Mouse (Mus musculus) G1E (cell line): Measurements from ENCODE around the gene Umod. TPM values are rescaled to one million over a fixed set of nuclear protein-coding genes. Genes with fewer than 3 reads are reported as not detected.
A peak's percentile ranks its signal among the peaks of the same experiment; 100 is the strongest.

Source experiments
- ATAC-seq: 2 replicates; pipeline ENCODE4 v1.8.0; 2016; ENCODE audit warnings: mild to moderate bottlenecking; ENCODE audit not compliant: insufficient number of reproducible peaks, poor library complexity, low FRiP score, severe bottlenecking; ENCODE audit errors: extremely low read depth
- DNase-seq: peaks from one replicate; pipeline ENCODE4 v3.0.0; 2012; ENCODE audit warnings: low spot score
- H3K27me3 ChIP-seq: 2 replicates; pipeline ENCODE4 v1.6.1; 2012; ENCODE audit warnings: mild to moderate bottlenecking, low read length, inconsistent platforms; ENCODE audit not compliant: insufficient read depth
- H3K36me3 ChIP-seq: replicated peaks from 2 replicates; pipeline ENCODE3; 2012; ENCODE audit warnings: mild to moderate bottlenecking, inconsistent platforms
- H3K4me1 ChIP-seq: 2 replicates; pipeline ENCODE4 v1.6.1; 2012; ENCODE audit warnings: low read depth, low read length, inconsistent platforms, mixed read lengths; ENCODE audit not compliant: insufficient read depth
- H3K4me3 ChIP-seq: 2 replicates; pipeline ENCODE4 v1.5.1; 2012; ENCODE audit warnings: low read depth, mild to moderate bottlenecking, inconsistent platforms, low read length, moderate library complexity, mixed read lengths
- H3K9me3 ChIP-seq: replicated peaks from 2 replicates; pipeline ENCODE4 v1.6.1; 2012; ENCODE audit warnings: inconsistent platforms
- CTCF ChIP-seq: IDR thresholded peaks from 2 replicates; pipeline ENCODE4 v1.5.1; 2012; ENCODE audit warnings: low read depth, low read length, inconsistent platforms, mixed read lengths
- GATA1 ChIP-seq: IDR thresholded peaks from 2 replicates; pipeline ENCODE4 v1.6.1; 2012; ENCODE audit warnings: borderline replicate concordance, low read length, inconsistent platforms, mixed read lengths
- GATA2 ChIP-seq: IDR thresholded peaks from 2 replicates; pipeline ENCODE4 v1.6.1; 2012; ENCODE audit warnings: low read depth, low read length, inconsistent platforms, borderline replicate concordance
- POLR2AphosphoS5 ChIP-seq: IDR thresholded peaks from 2 replicates; pipeline ENCODE4 v1.6.1; 2012; ENCODE audit warnings: low read depth, low read length, inconsistent platforms; ENCODE audit not compliant: insufficient replicate concordance
- TAL1 ChIP-seq: conservative IDR thresholded peaks from 2 replicates; pipeline ENCODE4 v1.6.1; 2012; ENCODE audit warnings: low read depth, low read length, inconsistent platforms, mixed read lengths
- polyA plus RNA-seq: library from polyadenylated mRNA; stranded (reverse); fragments of >175 nt; gene quantifications from 2 replicates; pipeline ENCODE4 v1.2.3, GENCODE M21; 2012
- total RNA-seq, 2 experiments: library from RNA; stranded (forward) in 1 of 2; stranded (reverse) in 1 of 2; fragments of 200-1000 nt in 1 of 2; fragments of >200 nt in 1 of 2; fragmentation: Nextera tagmentation in 1 of 2; gene quantifications; 2 replicates each; pipeline ENCODE4 v1.2.3; 2014 to 2017

Umod gene
- total and polyA plus RNA-seq, 3 experiments: 0.16 TPM; not detected in 2

DNA sequence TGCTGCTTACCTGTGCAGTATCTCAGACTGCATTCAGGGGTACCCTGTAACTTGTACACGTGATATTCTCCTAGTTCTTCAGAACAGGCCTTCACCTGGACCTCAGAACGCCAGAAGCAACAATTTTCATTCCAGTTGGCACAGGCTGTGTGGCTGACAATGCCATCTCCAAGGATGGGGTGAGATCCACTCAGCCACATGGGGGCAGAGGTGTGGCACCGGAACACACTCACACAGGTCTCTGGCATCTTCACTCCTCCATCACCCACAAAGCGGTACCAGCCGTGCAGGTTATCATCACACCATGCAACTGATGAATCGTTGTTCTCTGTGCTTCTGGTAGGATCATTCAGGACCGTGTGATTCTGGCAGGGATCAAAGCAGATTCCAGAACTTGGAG lies 24.9 kb downstream of the Umod start:
- no peak overlapping the region for H3K4me3 ChIP-seq
- no peaks in the 10 kb centered on the region for H3K4me1 ChIP-seq
- H3K27me3 ChIP-seq: no peaks in the 10 kb centered on the region
- H3K9me3 ChIP-seq: peaks cover 18% of the 10 kb centered on the region
- TF ChIP-seq GATA2: no peak
- TF ChIP-seq TAL1: no peak
- no peak for TF ChIP-seq GATA1
- no peak for TF ChIP-seq POLR2AphosphoS5
- TF ChIP-seq CTCF: no peak
- no peaks in the 10 kb centered on the region for H3K36me3 ChIP-seq
- ATAC-seq (no peak), DNase-seq (no peak)

DNA sequence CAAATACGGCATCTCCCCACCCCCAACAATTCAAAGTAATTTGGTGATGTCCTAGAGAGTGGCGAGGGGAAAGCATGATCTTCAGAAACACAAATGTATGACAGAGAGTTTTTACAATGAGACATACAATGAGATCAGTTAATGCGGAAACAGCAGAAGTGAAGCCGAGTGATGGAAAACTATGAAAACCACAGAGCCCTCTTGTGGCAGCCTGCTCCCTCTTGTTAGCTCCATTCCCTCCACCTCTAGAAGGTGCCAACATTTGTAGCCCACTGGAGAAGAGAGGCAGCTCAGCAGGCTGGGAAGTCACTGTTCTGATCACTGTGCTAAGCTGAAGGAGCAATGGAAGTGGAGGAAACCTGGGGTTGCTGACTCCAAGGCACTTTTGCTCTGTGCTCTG lies 35.2 kb downstream of the Umod start:
- DNase-seq: no peak

DNA sequence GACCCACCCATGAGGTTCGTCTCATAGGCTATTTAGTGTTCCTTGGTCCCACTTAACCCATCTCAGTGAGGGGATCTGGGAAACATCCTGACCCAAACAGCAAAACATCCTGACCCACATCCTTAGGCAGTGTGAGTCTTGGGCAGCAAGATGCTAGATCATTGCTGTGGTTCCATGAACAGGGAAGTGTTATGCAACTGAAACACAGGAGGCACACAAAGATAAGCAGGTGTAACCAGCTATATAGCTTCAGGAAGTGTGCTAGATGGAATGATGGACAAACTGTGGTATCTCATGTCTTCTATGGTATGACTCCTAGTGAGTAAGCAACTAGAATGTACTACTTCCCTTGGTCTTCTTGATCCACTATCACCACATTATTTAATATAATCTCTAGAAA lies 37.1 kb downstream of the Umod start:
- Histone ChIP-seq H3K4me1 (no peaks in the 10 kb centered on the region), H3K4me3 (no peak overlapping the region), H3K27me3 (no peaks in the 10 kb centered on the region), H3K36me3 (no peaks in the 10 kb centered on the region), H3K9me3 (peaks cover 6% of the 10 kb centered on the region)
- no peak for TF ChIP-seq GATA1
- ATAC-seq (no peak), DNase-seq (no peak)

More for the DNA sequence above, 35.2 kb downstream of the Umod start:
- Histone ChIP-seq H3K4me1 (no peaks in the 10 kb centered on the region), H3K36me3 (no peaks in the 10 kb centered on the region), H3K9me3 (peaks cover 7% of the 10 kb centered on the region), H3K27me3 (no peaks in the 10 kb centered on the region), H3K4me3 (no peak overlapping the region)
- TF ChIP-seq GATA2: no peak
- no peak for ATAC-seq

DNA sequence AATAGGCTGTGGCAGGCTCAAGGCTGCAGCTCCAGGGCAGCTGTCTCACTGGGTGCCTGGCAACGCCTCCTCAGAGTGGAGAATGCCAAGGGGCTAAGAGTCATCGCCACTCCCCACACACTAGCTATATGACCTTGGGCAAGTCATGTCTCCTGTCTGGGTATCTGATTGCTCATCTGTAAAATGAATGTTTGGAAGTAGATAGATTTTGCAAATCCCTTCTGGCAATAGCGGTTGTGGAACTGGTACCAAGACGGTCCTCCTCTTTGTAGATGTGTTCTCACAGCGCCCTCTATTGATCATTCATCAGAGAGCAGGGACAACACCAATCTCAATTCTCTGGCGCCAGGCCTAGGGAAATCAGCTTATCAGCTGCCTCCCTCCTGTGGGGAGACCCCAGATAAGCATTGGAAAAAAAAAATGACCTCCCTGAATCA lies 51.9 kb downstream of the Umod start:
- Histone ChIP-seq H3K4me3 (no peak overlapping the region), H3K9me3 (peaks cover 16% of the 10 kb centered on the region), H3K27me3 (no peaks in the 10 kb centered on the region; the same call in 1 of the 2 replicates), H3K4me1 (no peaks in the 10 kb centered on the region), H3K36me3 (no peaks in the 10 kb centered on the region)
- ATAC-seq (no peak), DNase-seq (no peak)
- TF ChIP-seq CTCF (no peak), POLR2AphosphoS5 (no peak), GATA1 (no peak), TAL1 (no peak), GATA2 (no peak)

DNA sequence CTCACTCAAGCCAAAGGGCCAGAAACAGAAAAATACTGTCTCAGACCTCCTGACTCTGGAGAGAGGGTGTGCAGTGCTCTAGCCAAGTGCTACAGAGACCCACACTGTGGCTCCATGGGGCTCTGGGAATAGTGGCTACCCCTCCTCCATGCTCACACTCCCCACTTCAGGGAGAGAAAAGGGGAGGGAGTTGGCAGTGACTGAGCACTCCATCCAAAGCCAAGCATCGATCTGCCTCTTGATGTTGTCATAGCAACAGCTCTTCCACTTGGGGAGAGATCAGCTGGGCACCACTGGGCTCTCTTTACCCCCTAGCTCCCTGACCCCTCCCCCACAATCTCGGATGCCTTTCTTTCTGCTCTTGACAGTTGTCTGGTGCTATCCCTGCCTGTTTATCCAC lies 58.4 kb downstream of the Umod start:
- Histone ChIP-seq H3K36me3 (no peaks in the 10 kb centered on the region), H3K4me3 (no peak overlapping the region), H3K9me3 (peaks cover 18% of the 10 kb centered on the region), H3K4me1 (no peaks in the 10 kb centered on the region), H3K27me3 (no peaks in the 10 kb centered on the region)
- no peak for DNase-seq
- no peak for TF ChIP-seq GATA1
- no peak for TF ChIP-seq TAL1
- no peak for TF ChIP-seq POLR2AphosphoS5
- TF ChIP-seq CTCF: no peak
- no peak for TF ChIP-seq GATA2
- no peak for ATAC-seq

DNA sequence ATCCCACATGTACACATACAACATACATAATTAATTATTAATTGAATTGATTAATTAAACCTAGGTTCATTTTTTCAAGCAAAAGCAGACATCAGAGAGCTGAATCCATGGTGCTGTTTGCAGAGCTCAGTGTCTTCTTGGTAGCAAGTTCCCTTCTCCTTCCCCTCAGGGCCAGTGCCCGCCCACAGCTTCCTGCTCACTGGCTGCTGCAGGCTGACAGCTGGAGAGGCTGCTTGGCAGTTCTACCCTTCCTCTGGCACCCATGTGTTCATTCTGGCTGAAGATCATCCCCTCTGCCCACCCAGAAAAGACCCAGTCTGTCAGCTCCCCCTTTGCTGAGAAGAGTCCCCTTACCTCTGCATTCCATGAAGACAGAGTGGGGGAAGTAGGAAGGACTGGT lies 60.6 kb downstream of the Umod start:
- no peak for ATAC-seq

More for the DNA sequence above, 60.6 kb downstream of the Umod start:
- no peaks in the 10 kb centered on the region for H3K36me3 ChIP-seq
- H3K9me3 ChIP-seq: peaks cover 14% of the 10 kb centered on the region
- H3K27me3 ChIP-seq: no peaks in the 10 kb centered on the region
- TF ChIP-seq TAL1: no peak
- no peak for TF ChIP-seq CTCF
- no peak for TF ChIP-seq GATA2
- TF ChIP-seq POLR2AphosphoS5: no peak
- no peak for TF ChIP-seq GATA1
- H3K4me1 ChIP-seq: no peaks in the 10 kb centered on the region
- H3K4me3 ChIP-seq: 0 out of 2 replicates have a peak overlapping the region, but pooled peaks have one; percentile 16
- DNase-seq: no peak

Other genes with a start within 250 kb of the Umod start
- not detected in 2 replicates for gene Gp2, start 20.0 kb downstream of the Umod start, total RNA-seq (2014; fragmentation: Nextera tagmentation)
- gene Gp2, start 20.0 kb downstream of the Umod start, total RNA-seq (2017): not detected in 2 replicates
- not detected in 2 replicates for gene Gp2, start 20.0 kb downstream of the Umod start, polyA plus RNA-seq
- not detected in 2 replicates for gene Acsm5, start 40.2 kb upstream of the Umod start, total RNA-seq (2014; fragmentation: Nextera tagmentation)
- gene Acsm5, start 40.2 kb upstream of the Umod start, total RNA-seq (2017): 0.11 TPM in 1 of 2 replicates, not detected in the other
- not detected in 2 replicates for gene Acsm5, start 40.2 kb upstream of the Umod start, polyA plus RNA-seq
- not detected in 2 replicates for gene Pdilt, start 44.2 kb upstream of the Umod start, total RNA-seq (2014; fragmentation: Nextera tagmentation)
- gene Pdilt, start 44.2 kb upstream of the Umod start, total RNA-seq (2017): not detected in 2 replicates
- gene Pdilt, start 44.2 kb upstream of the Umod start, polyA plus RNA-seq: not detected in 2 replicates
- gene Acsm2, start 75.1 kb upstream of the Umod start, total RNA-seq (2014; fragmentation: Nextera tagmentation): not detected in 2 replicates
- gene Acsm2, start 75.1 kb upstream of the Umod start, total RNA-seq (2017): 0.05 and 0.12 TPM in 2 replicates
- gene Acsm2, start 75.1 kb upstream of the Umod start, polyA plus RNA-seq: not detected in 2 replicates
- not detected in 2 replicates for gene Acsm1, start 127.7 kb upstream of the Umod start, total RNA-seq (2014; fragmentation: Nextera tagmentation)
- gene Acsm1, start 127.7 kb upstream of the Umod start, total RNA-seq (2017): not detected in 2 replicates
- gene Acsm1, start 127.7 kb upstream of the Umod start, polyA plus RNA-seq: not detected in 2 replicates
- gene Acsm4, start 210.7 kb upstream of the Umod start, total RNA-seq (2014; fragmentation: Nextera tagmentation): not detected in 2 replicates
- gene Acsm4, start 210.7 kb upstream of the Umod start, total RNA-seq (2017): not detected in 2 replicates
- gene Acsm4, start 210.7 kb upstream of the Umod start, polyA plus RNA-seq: not detected in 2 replicates
- 41.4 and 53.9 TPM in 2 replicates for gene Thumpd1, start 241.5 kb upstream of the Umod start, total RNA-seq (2014; fragmentation: Nextera tagmentation)
- 102 and 115 TPM in 2 replicates for gene Thumpd1, start 241.5 kb upstream of the Umod start, total RNA-seq (2017)
- 64.8 and 72.8 TPM in 2 replicates for gene Thumpd1, start 241.5 kb upstream of the Umod start, polyA plus RNA-seq